Comparison of ENCODE assay signal across 11 mouse cellular contexts in genomic region chr7:79362208-79362607, GRCm38 (mm10). TPM values are rescaled to one million over a fixed set of nuclear protein-coding genes. Genes with fewer than 3 reads are reported as not detected.
DNase-seq lines count a peak whose midpoint lies in the region; ATAC-seq and TF ChIP-seq lines count a peak whose summit lies in the region.
"Had no signal": no experiment of that assay in that cellular context is flagged by ENCODE, and none has a peak within 500 bp of the region (broad histone marks: within the 10 kb centered on the region; RNA-seq: fewer than 3 reads in every experiment).

No protein-coding gene starts in this region.

- H3K36me3 ChIP-seq in kidney, embryonic 14.5 days (ENCODE audit: control insufficient read depth, insufficient read depth, low read length), result peaks cover 23% of the 10 kb centered on the region; the same call in 1 of the 2 replicates
- H3K36me3 ChIP-seq in liver, postnatal 0 days (replicated peaks; ENCODE audit: insufficient read depth, low read length), result peaks cover 33% of the 10 kb centered on the region

- no peaks in the 10 kb centered on the region for H3K9me3 ChIP-seq in kidney, embryonic 14.5 days (ENCODE audit: control insufficient read depth, low read length)
- H3K9me3 ChIP-seq in liver, postnatal 0 days (ENCODE audit: low read length), result no peaks in the 10 kb centered on the region

- 0 out of 2 replicates have a peak, but pooled peaks cover 4% of the 10 kb centered on the region for H3K4me1 ChIP-seq in kidney, embryonic 14.5 days (ENCODE audit: control insufficient read depth, insufficient read depth, low read length)
- peaks cover 13% of the 10 kb centered on the region; the same call in 1 of the 2 replicates for H3K4me1 ChIP-seq in liver, postnatal 0 days (ENCODE audit: insufficient read depth)

- H3K4me2 ChIP-seq in kidney, embryonic 14.5 days (replicated peaks; ENCODE audit: low read depth, low read length), result no peak overlapping the region
- H3K4me2 ChIP-seq in liver, postnatal 0 days (ENCODE audit: low read depth, low read length), result no peak overlapping the region

- TF ChIP-seq CTCF in liver, postnatal 0 days (IDR thresholded peaks at IDR 0.05; ENCODE audit: low read depth), result no peak

- no peak overlapping the region for H3K9ac ChIP-seq in kidney, embryonic 14.5 days (ENCODE audit: low read depth, low read length)
- H3K9ac ChIP-seq in liver, postnatal 0 days (replicated peaks), result no peak overlapping the region

- no peak for DNase-seq in frontal cortex, postnatal 25 days (ENCODE audit: low spot score in 2 of 2)
- peak; percentile 99 for DNase-seq in Muller cell, postnatal 12 days (ENCODE audit: inconsistent ontology term)
- DNase-seq in frontal cortex, adult 2 months (ENCODE audit: extremely low spot score in 1 of 2, low spot score in 1 of 2), result peak; percentile 49 to 57
- peak; percentile 7 for DNase-seq in mesoderm, embryonic 11.5 days (ENCODE audit: low read depth, low spot score)
- no peak for DNase-seq in gastrocnemius, postnatal 4 days (ENCODE audit: low spot score in 2 of 2)
- no peak for DNase-seq in liver, postnatal 0 days
- DNase-seq: lung, postnatal 36 days had no signal

- no peaks in the 10 kb centered on the region for H3K27me3 ChIP-seq in kidney, embryonic 14.5 days (ENCODE audit: control insufficient read depth, insufficient read depth, low read length)
- H3K27me3 ChIP-seq in liver, postnatal 0 days (ENCODE audit: insufficient read depth, low read length), result no peaks in the 10 kb centered on the region

- no peak overlapping the region for H3K27ac ChIP-seq in kidney, embryonic 14.5 days (ENCODE audit: low read depth, low read length)
- no peak overlapping the region for H3K27ac ChIP-seq in liver, postnatal 0 days (ENCODE audit: low read depth)
- H3K27ac ChIP-seq: kidney, postnatal 0 days had no signal

- ATAC-seq in frontal cortex, adult (ENCODE audit: low TSS enrichment), result peak; percentile 29; the same call in 1 of the 2 replicates
- ATAC-seq in kidney, embryonic 14.5 days (ENCODE audit: low FRiP score, low TSS enrichment), result no peak
- no peak for ATAC-seq in liver, postnatal 0 days

- no peak overlapping the region for H3K4me3 ChIP-seq in kidney, embryonic 14.5 days (ENCODE audit: low read length)
- no peak overlapping the region for H3K4me3 ChIP-seq in liver, postnatal 0 days (ENCODE audit: low read depth, low read length)

- 73% methylated on average over 8 of the region's 8 CpGs for WGBS in kidney, embryonic 14.5 days
- 77% methylated on average over 8 of the region's 8 CpGs for WGBS in liver, postnatal 0 days (ENCODE audit: insufficient replicate concordance)

- no peak for TF ChIP-seq EP300 in liver, postnatal 0 days (IDR thresholded peaks at IDR 0.05; ENCODE audit: low read depth)

RNA-seq across cellular contexts. Expression of gene Rlbp1, which starts 24.6 kb away (rescaled TPM):
- polyA plus RNA-seq in frontal cortex, adult 2 months (2012; rRNA removed), result 31.3 and 42.4 TPM in 2 replicates
- not detected for total RNA-seq in gastrocnemius, postnatal 4 days (2021)
- polyA plus RNA-seq in kidney, embryonic 14.5 days (2014; fragmentation: Nextera tagmentation; extraction: Ambion mirVana), result 0.37 and 0.70 TPM in 2 replicates
- 0.11 TPM in 1 of 2 replicates, not detected in the other for polyA plus RNA-seq in liver, postnatal 0 days (2015; fragmentation: Nextera tagmentation; extraction: Ambion mirVana)
- polyA plus RNA-seq: small intestine, adult 2 months had no signal

RNA-seq across cellular contexts. Expression of gene Fanci, which starts 29.5 kb away (rescaled TPM):
- 0.34 and 0.46 TPM in 2 replicates for polyA plus RNA-seq in frontal cortex, adult 2 months (2012; rRNA removed)
- 1 to 10 TPM; 3.2 to 3.8 TPM for total RNA-seq in gastrocnemius, postnatal 4 days (2021)
- polyA plus RNA-seq in kidney, embryonic 14.5 days (2014; fragmentation: Nextera tagmentation; extraction: Ambion mirVana), result 7.2 and 13.5 TPM in 2 replicates
- 2.5 and 3.0 TPM in 2 replicates for polyA plus RNA-seq in liver, postnatal 0 days (2015; fragmentation: Nextera tagmentation; extraction: Ambion mirVana)

Comparison
In these comparisons a context has a peak if more than half of its experiments do, and no peak if none do; other contexts are left out.
1. DNase-seq: peak in Muller cell, postnatal 12 days (single experiment), frontal cortex, adult 2 months (2 of 2) and mesoderm, embryonic 11.5 days (single experiment); none in frontal cortex, postnatal 25 days (0 of 2), gastrocnemius, postnatal 4 days (0 of 2) and liver, postnatal 0 days (single experiment).
2. RNA of gene Rlbp1, which starts 24.6 kb away (polyA plus RNA-seq): 31.3 to 42.4 TPM in frontal cortex, adult 2 months; 0.37 to 0.70 TPM in kidney, embryonic 14.5 days and 0.11 TPM in liver, postnatal 0 days; every median in the first group is over 10 times any median in the second.